Mouse (Mus musculus) heart, adult 2 months (tissue): Measurements from ENCODE around the gene Gm3404.
"Not testable (repeated sequence)": the region's sequence is repeated elsewhere in the genome, so short reads cannot be mapped to it uniquely, and the experiment has no call there.

Experiments used
- CTCF ChIP-seq: fragments of 200-600 bp; IDR thresholded peaks from 2 replicates; pipeline ENCODE4 v1.8.1; 2022; ENCODE audit warnings: antibody characterized with exemption, mild to moderate bottlenecking, moderate library complexity
- EP300 ChIP-seq: fragments of 200-500 bp; IDR thresholded peaks from 2 replicates; pipeline ENCODE4 v1.6.1; 2011; ENCODE audit warnings: low read depth, low read length, control low read depth; ENCODE audit not compliant: insufficient read depth
- POLR2A ChIP-seq: fragments of 200-500 bp; IDR thresholded peaks from 2 replicates; pipeline ENCODE4 v1.6.1; 2011; ENCODE audit warnings: mild to moderate bottlenecking, low read depth, low read length, control low read depth; ENCODE audit not compliant: insufficient read depth

GRCm38 (mm10) chr5:146537347-146537746 is 11.7 kb downstream of the Gm3404 start, which contains the start of gene Gm3409:
- not testable (repeated sequence) for TF ChIP-seq CTCF, EP300, POLR2A
